24 mouse cellular contexts compared by ENCODE assay signal in the genomic region with DNA sequence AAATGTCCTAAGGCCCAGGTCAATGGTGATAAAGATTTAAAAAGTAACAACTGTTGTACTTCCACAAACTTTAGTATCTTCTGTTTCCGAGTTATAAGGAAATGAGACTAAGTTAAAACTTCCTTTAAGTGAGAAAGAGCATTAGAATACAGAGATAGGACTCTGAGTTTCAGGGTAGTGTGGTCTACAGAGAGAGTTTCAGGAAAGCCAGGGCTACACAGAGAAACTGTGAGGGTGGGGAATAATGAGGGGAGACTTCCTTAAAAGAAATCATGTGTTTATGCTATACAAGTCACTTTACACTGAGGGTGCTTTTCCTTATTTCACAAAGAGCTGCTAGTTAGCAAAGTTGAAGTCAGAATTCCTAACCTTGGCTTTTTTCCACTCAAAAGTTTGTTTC.
"Had no signal": no experiment of that assay in that cellular context is flagged by ENCODE, and none has a peak within 500 bp of the region (broad histone marks: within the 10 kb centered on the region; RNA-seq: fewer than 3 reads in every experiment).

No protein-coding gene starts in this region.

- DNase-seq: gastrocnemius, postnatal 14 days; gastrocnemius, postnatal 36 days; heart, adult 18-20 months; heart, postnatal 10 days; heart, postnatal 4 days; kidney, adult 11 months; kidney, adult 2 months; kidney, adult 9 months; kidney, postnatal 14 days; kidney, postnatal 36 days; layer of hippocampus, adult 9-11 months; left cerebral cortex, postnatal 4 days had no signal

- H3K4me3 ChIP-seq: heart, embryonic 10.5 days; heart, embryonic 12.5 days; hindbrain, embryonic 10.5 days; hindbrain, embryonic 12.5 days; kidney, embryonic 15.5 days; limb, embryonic 13.5 days; limb, embryonic 15.5 days; liver, embryonic 12.5 days had no signal

- H3K27me3 ChIP-seq: heart, embryonic 12.5 days; hindbrain, embryonic 12.5 days; kidney, embryonic 15.5 days; limb, embryonic 13.5 days; limb, embryonic 15.5 days; liver, embryonic 12.5 days had no signal

- H3K27ac ChIP-seq: heart, embryonic 10.5 days; hindbrain, embryonic 10.5 days; hindbrain, embryonic 12.5 days; hindbrain, embryonic 14.5 days; kidney, embryonic 15.5 days; kidney, postnatal 0 days; limb, embryonic 13.5 days; limb, embryonic 15.5 days; liver, embryonic 12.5 days had no signal

- H3K9me3 ChIP-seq: heart, embryonic 10.5 days; heart, embryonic 12.5 days; hindbrain, embryonic 10.5 days; hindbrain, embryonic 12.5 days; kidney, embryonic 15.5 days; limb, embryonic 13.5 days; limb, embryonic 15.5 days had no signal

- H3K4me1 ChIP-seq: heart, embryonic 10.5 days; hindbrain, embryonic 10.5 days; limb, embryonic 13.5 days; limb, embryonic 15.5 days; liver, embryonic 12.5 days had no signal

- ATAC-seq: hindbrain, embryonic 16.5 days; intestine, embryonic 16.5 days; liver, embryonic 12.5 days had no signal

- H3K9ac ChIP-seq: heart, embryonic 12.5 days; hindbrain, embryonic 12.5 days; hindbrain, embryonic 14.5 days; kidney, embryonic 15.5 days; limb, embryonic 13.5 days; limb, embryonic 15.5 days; liver, embryonic 12.5 days had no signal

- H3K4me2 ChIP-seq: heart, embryonic 12.5 days; hindbrain, embryonic 12.5 days; hindbrain, embryonic 14.5 days; kidney, embryonic 15.5 days; limb, embryonic 13.5 days; limb, embryonic 15.5 days; liver, embryonic 12.5 days had no signal
